8 mouse cellular contexts compared by ENCODE assay signal in the genomic region with DNA sequence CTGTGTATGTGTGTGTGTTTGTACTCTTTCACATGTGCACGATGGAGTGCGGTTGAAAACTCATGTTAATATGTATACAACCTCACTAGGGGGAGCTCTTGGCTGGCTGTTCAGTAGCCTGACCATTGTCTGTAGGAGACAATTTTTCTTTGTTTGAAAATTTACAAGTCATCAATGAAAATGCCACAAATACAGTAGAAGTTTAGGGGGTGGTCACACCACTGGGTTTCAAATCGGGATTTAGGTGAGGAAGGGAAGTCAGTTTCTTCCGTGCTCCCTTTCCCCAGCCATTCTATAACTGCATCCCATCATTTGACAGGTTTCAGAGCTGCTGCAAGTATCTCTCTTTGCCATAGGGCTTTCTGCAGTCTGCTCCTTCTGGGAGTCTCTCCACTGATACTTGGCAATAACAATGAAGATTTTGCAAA.
A peak's percentile ranks its signal among the peaks of the same experiment; 100 is the strongest.
DNase-seq lines count a peak whose midpoint lies in the region; ATAC-seq lines count a peak whose summit lies in the region.

No protein-coding gene starts in this region.

- H3K36me3 ChIP-seq in heart, embryonic 14.5 days (ENCODE audit: control insufficient read depth, insufficient read depth, low read length): no peaks in the 10 kb centered on the region
- H3K36me3 ChIP-seq in liver, embryonic 11.5 days (ENCODE audit: control insufficient read depth, insufficient read depth, low read length): no peaks in the 10 kb centered on the region

- 9% methylated on average over 4 of the region's 4 CpGs for WGBS in heart, embryonic 14.5 days
- 26% methylated on average over 4 of the region's 4 CpGs for WGBS in liver, embryonic 11.5 days

- ATAC-seq in heart, embryonic 14.5 days (ENCODE audit: insufficient number of reproducible peaks, insufficient read depth, low FRiP score, low read depth): no peak
- ATAC-seq in liver, embryonic 11.5 days (replicated peaks; ENCODE audit: low FRiP score): no peak

- no peak overlapping the region for H3K27ac ChIP-seq in heart, embryonic 14.5 days (replicated peaks in 1 of 2; ENCODE audit: control insufficient read depth in 1 of 2, insufficient read depth in 1 of 2, low read depth in 2 of 2, low read length in 2 of 2)
- H3K27ac ChIP-seq in liver, embryonic 11.5 days (ENCODE audit: low read depth, low read length): no peak overlapping the region

- H3K4me2 ChIP-seq in heart, embryonic 14.5 days (ENCODE audit: low read length): peak overlapping the region; percentile 26; the same call in 1 of the 2 replicates
- H3K4me2 ChIP-seq in liver, embryonic 11.5 days: no peak overlapping the region

- peak; percentile 2 for DNase-seq in ovary, postnatal 10 days (ENCODE audit: low spot score)
- no peak for DNase-seq in ovary, adult 18-20 months (ENCODE audit: low spot score)
- DNase-seq in embryo, embryonic 9.5 days (ENCODE audit: extremely low spot score): peak; percentile 74
- peak; percentile 36 to 59 for DNase-seq in kidney, postnatal 25 days
- peak; percentile 33 for DNase-seq in liver, embryonic 11.5 days (ENCODE audit: low spot score)
- peak; percentile 43 for DNase-seq in retina, adult 2 months (ENCODE audit: low read depth, low spot score)
- no peak for DNase-seq in spleen, adult 18-20 months

- no peaks in the 10 kb centered on the region for H3K27me3 ChIP-seq in heart, embryonic 14.5 days (ENCODE audit: control insufficient read depth, insufficient read depth, low read length)
- no peaks in the 10 kb centered on the region for H3K27me3 ChIP-seq in liver, embryonic 11.5 days (replicated peaks; ENCODE audit: control insufficient read depth, insufficient read depth, low read length)

- H3K9ac ChIP-seq in heart, embryonic 14.5 days (ENCODE audit: low read length): no peak overlapping the region
- no peak overlapping the region for H3K9ac ChIP-seq in liver, embryonic 11.5 days (ENCODE audit: low read depth, low read length)

- H3K4me1 ChIP-seq in heart, embryonic 14.5 days (ENCODE audit: control insufficient read depth in 2 of 2, insufficient read depth in 2 of 2, low read length in 2 of 2): no peaks in the 10 kb centered on the region; a peak in 1 of 4 replicates
- H3K4me1 ChIP-seq in liver, embryonic 11.5 days (replicated peaks; ENCODE audit: control insufficient read depth, insufficient read depth, low read length): no peaks in the 10 kb centered on the region

- no peaks in the 10 kb centered on the region for H3K9me3 ChIP-seq in heart, embryonic 14.5 days (ENCODE audit: control insufficient read depth, low read length)
- no peaks in the 10 kb centered on the region for H3K9me3 ChIP-seq in liver, embryonic 11.5 days (ENCODE audit: control insufficient read depth, low read length)

- H3K4me3 ChIP-seq in heart, embryonic 14.5 days (ENCODE audit: control insufficient read depth in 1 of 2, insufficient read depth in 1 of 2, low read depth in 1 of 2, low read length in 2 of 2): no peak overlapping the region
- H3K4me3 ChIP-seq in liver, embryonic 11.5 days (ENCODE audit: low read depth, low read length): no peak overlapping the region

Comparison
In these comparisons a context has a peak if more than half of its experiments do, and no peak if none do; other contexts are left out.
1. DNase-seq: peak in ovary, postnatal 10 days (single experiment), embryo, embryonic 9.5 days (single experiment), kidney, postnatal 25 days (2 of 2), liver, embryonic 11.5 days (single experiment) and retina, adult 2 months (single experiment); none in ovary, adult 18-20 months (single experiment) and spleen, adult 18-20 months (0 of 2).